Mouse (Mus musculus) midbrain, embryonic 14.5 days (tissue): Measurements from ENCODE around the gene Cd59b. TPM values are rescaled to one million over a fixed set of nuclear protein-coding genes. Genes with fewer than 3 reads are reported as not detected.
"Not testable (repeated sequence)": the region's sequence is repeated elsewhere in the genome, so short reads cannot be mapped to it uniquely, and the experiment has no call there.

Experiments used
- ATAC-seq: fragments of 200-750 bp; cut with Nextera tagmentation; 2 replicates; pipeline ENCODE4 v1.8.0; 2017; ENCODE audit warnings: moderate number of reproducible peaks, moderate library complexity; ENCODE audit not compliant: low FRiP score, low TSS enrichment
- DNase-seq: peaks from one replicate; pipeline ENCODE4 v3.0.0-alpha.2; 2015
- H3K27ac ChIP-seq: fragments of 300-500 bp; sonication (generic); replicated peaks from 2 replicates; pipeline ENCODE4 v1.5.1; 2014; ENCODE audit warnings: mild to moderate bottlenecking, low read depth, low read length, moderate library complexity
- H3K27me3 ChIP-seq: fragments of 300-500 bp; sonication (generic); 2 replicates; pipeline ENCODE4 v1.6.1; 2014; ENCODE audit warnings: low read length, control low read depth, mixed read lengths; ENCODE audit not compliant: control insufficient read depth, insufficient read depth
- H3K36me3 ChIP-seq: fragments of 300-500 bp; sonication (generic); 2 replicates; pipeline ENCODE4 v1.6.1; 2014; ENCODE audit warnings: low read length, control low read depth; ENCODE audit not compliant: control insufficient read depth, insufficient read depth
- H3K4me1 ChIP-seq: fragments of 300-500 bp; sonication (generic); 2 replicates; pipeline ENCODE4 v1.6.1; 2014; ENCODE audit warnings: mild to moderate bottlenecking, antibody characterized with exemption, low read length, control low read depth; ENCODE audit not compliant: control insufficient read depth, insufficient read depth
- H3K4me2 ChIP-seq: fragments of 300-500 bp; sonication (generic); 2 replicates; pipeline ENCODE4 v1.6.1; 2014; ENCODE audit warnings: mild to moderate bottlenecking, low read length, moderate library complexity
- H3K4me3 ChIP-seq: fragments of 300-500 bp; sonication (generic); replicated peaks from 2 replicates; pipeline ENCODE4 v1.5.1; 2014; ENCODE audit warnings: low read depth, low read length
- H3K9ac ChIP-seq: fragments of 300-500 bp; sonication (generic); replicated peaks from 2 replicates; pipeline ENCODE4 v1.6.1; 2014; ENCODE audit warnings: mild to moderate bottlenecking, low read length, moderate library complexity
- H3K9me3 ChIP-seq: fragments of 300-500 bp; sonication (generic); 2 replicates; pipeline ENCODE4 v1.6.1; 2016; ENCODE audit warnings: low read length, control low read depth, mixed read lengths; ENCODE audit not compliant: control insufficient read depth
- WGBS: fragments of 180-500 bp; shearing (Covaris S2); extraction: QIAGEN DNeasy Blood & Tissue Kit; methylation state at CpG from one replicate; pipeline ENCODE4 v1.1.7; 2014; 5-methylcytosine and 5-hydroxymethylcytosine counted together
- polyA plus RNA-seq: library from polyadenylated mRNA; unstranded; fragments of >200 nt; fragmentation: Nextera tagmentation; extraction: Ambion mirVana; gene quantifications from 2 replicates; pipeline ENCODE4 v1.2.1, GENCODE M21; 2014

Gene Cd59b
- polyA plus RNA-seq, 1 experiment from 2014 or later = 0.75 TPM

DNA sequence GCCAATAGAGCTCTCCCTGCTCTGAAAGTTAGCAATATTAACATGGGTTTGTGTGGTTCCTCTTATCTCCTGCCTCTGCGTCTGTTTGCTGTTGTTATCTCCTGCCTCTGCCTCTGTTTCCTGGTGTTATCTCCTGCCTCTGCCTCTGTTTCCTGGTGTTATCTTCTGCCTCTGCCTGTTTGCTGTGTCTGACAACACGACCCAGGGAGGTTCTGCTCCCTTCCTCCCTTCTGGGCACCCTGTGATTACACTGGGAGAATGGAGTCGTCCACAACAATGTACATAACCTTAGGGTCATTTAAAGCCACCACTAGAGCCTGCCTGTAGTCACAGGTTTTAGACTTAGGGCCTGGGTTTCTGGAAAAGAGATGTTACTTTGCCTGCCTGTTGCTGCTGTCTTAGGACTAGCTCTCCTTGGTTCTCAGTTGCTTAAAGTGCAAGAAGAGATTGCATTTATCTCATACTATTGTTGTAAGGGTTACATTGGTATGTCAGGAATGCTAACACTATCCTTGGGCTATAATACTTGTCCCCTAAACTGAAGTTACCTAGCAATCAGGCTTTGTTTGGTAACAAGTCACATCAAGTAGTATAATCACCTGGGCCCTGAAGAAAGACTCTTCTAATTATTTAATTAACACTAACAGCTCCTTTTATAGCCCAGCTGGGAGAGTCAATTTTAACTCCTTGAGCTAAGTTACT lies 29.0 kb downstream of the Cd59b start:
- Histone ChIP-seq H3K4me3 (no peak overlapping the region), H3K27me3 (no peaks in the 10 kb centered on the region), H3K27ac (no peak overlapping the region), H3K9ac (no peak overlapping the region), H3K36me3 (no peaks in the 10 kb centered on the region), H3K4me1 (no peaks in the 10 kb centered on the region), H3K4me2 (no peak overlapping the region), H3K9me3 (no peaks in the 10 kb centered on the region)
- no peak for DNase-seq
- WGBS = 44% methylated on average over 3 of the region's 3 CpGs
- no peak for ATAC-seq

DNA sequence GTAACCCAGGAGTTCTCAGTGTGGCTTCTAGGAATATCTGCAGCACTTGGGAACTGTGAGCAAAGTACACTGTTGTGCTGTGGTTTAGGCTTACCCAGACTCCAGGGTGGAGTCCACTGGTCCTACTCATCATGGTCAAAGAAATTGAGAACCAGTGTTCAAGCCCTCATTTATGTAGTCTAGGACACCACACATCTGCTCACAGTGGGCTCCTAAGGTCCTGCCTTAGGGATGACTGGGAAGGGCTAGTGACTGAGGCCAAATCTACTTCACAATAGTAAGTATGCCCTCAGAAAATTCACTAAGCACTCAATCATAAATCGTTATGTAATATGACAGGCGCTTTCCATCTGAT lies 29.6 kb downstream of the Cd59b start:
- no peak for DNase-seq
- H3K9ac ChIP-seq = no peak overlapping the region
- no peaks in the 10 kb centered on the region for H3K4me1 ChIP-seq
- H3K27ac ChIP-seq = no peak overlapping the region
- H3K36me3 ChIP-seq = no peaks in the 10 kb centered on the region
- WGBS = 96% methylated on average over 2 of the region's 2 CpGs
- H3K9me3 ChIP-seq = no peaks in the 10 kb centered on the region
- H3K4me2 ChIP-seq = no peak overlapping the region
- H3K27me3 ChIP-seq = no peaks in the 10 kb centered on the region
- ATAC-seq = no peak
- no peak overlapping the region for H3K4me3 ChIP-seq

DNA sequence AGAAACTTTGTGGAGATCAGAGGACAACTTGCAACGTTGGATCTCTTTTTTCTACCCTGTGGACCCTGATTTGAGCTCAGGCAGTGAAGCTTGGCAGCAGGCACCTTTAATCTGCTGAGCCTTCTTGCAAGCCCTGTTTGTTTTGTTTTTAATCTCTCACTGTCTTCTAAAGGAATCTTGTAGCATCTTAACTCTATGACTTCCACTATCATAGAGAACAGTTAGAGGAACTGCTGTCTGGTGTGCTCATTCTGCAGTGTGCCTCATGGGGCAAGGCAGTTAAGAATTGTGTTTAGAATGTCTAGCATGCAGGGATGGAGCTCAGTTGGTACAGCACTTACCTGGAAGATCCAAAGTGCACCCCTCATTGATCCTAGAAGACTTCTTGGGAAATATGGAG lies 30.3 kb downstream of the Cd59b start:
- WGBS = 15% methylated on average over 1 of the region's 1 CpGs

DNA sequence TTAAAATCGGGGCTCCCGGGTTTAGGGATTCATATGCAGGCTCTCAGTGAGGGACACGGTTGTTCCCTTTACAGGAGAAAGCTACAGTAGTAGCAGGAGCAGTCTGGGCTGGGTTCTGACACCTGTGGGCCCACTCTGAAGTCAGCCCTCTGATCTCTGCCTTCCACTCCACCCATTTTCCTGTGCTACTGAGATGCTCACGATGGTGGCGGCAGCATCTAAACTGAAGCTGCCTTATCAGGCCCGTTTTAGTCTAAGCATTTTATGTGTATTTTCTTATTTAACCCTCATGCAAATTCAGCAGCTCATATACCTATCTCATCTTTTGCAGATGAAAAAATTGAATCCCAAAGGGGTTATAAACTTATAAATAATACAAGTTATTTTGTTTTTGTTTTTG lies 35.2 kb downstream of the Cd59b start:
- Histone ChIP-seq H3K27ac (no peak overlapping the region), H3K36me3 (no peaks in the 10 kb centered on the region), H3K4me1 (no peaks in the 10 kb centered on the region), H3K9ac (no peak overlapping the region), H3K27me3 (no peaks in the 10 kb centered on the region), H3K4me3 (no peak overlapping the region), H3K4me2 (no peak overlapping the region), H3K9me3 (no peaks in the 10 kb centered on the region)
- ATAC-seq (no peak), DNase-seq (no peak)
- 91% methylated on average over 6 of the region's 6 CpGs for WGBS

More for the DNA sequence above, 30.3 kb downstream of the Cd59b start:
- Histone ChIP-seq H3K27ac (no peak overlapping the region), H3K9ac (no peak overlapping the region), H3K4me2 (no peak overlapping the region), H3K27me3 (no peaks in the 10 kb centered on the region), H3K4me3 (no peak overlapping the region), H3K36me3 (no peaks in the 10 kb centered on the region), H3K4me1 (no peaks in the 10 kb centered on the region), H3K9me3 (no peaks in the 10 kb centered on the region)
- no peak for ATAC-seq
- DNase-seq = no peak

DNA sequence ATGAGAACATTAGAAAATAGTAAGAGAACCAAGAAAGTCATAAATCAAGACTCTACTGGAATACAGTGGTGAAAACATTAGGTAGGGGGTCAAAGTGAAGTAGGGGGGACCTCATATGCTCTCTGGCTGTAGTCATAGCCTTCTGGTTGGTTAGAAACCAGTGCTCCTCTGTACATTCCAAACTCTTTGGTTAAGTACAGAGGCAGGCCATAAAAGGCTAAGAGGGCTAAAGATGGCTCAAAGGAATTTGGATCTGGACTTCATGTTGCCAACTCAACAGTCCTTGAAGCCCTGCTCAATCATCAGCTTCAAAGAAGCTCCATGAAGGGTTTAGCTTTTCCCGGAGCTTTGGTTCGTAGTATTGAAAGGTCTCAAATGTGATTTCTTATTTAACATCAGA lies 39.4 kb downstream of the Cd59b start:
- H3K4me2 ChIP-seq, H3K9me3 ChIP-seq, H3K4me1 ChIP-seq, H3K27me3 ChIP-seq, ATAC-seq, DNase-seq, H3K4me3 ChIP-seq, H3K36me3 ChIP-seq, H3K9ac ChIP-seq, H3K27ac ChIP-seq: not testable (repeated sequence)
- WGBS = 94% methylated on average over 2 of the region's 2 CpGs

DNA sequence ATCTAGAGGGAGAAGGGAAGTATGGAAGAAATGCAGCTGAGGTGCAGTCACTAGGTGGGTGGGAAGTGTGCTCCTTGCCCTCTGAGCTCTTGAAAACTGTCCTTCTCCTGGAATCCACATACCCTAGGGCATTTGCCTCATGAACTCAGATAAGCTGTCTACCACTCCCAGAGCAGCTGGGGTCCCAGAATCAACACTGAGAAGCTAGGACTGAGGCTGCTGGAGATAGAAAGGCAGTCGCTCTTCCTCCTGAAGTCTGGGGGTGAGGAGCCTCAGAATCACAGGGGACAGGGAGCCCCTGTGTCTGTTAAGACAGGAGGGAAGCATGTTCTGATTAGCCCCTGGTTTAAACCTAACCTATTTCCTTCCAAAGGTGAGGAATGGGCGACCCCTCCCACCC lies 39.9 kb downstream of the Cd59b start:
- WGBS = 79% methylated on average over 2 of the region's 2 CpGs
- Histone ChIP-seq H3K9ac (no peak overlapping the region), H3K27me3 (no peaks in the 10 kb centered on the region)

DNA sequence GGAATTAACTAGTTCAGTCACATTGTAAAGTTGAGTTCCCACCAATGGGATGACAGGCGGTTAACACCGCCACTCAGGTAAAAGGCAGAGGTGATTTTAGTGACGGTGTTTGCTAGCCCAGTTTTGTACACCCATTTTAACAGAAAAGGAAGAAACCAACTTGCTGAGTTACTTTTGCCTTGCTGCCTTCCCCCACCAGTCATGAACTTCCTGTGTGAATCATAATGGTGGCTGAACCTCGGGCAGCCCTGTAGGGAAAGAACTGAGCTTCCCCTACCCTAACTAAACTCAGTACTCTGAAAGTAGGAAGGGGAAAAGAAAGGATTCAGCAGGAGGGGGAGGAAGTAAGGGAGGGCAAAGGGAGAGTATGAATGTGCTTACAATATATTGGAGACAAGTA lies 40.4 kb downstream of the Cd59b start:
- Histone ChIP-seq H3K36me3 (no peaks in the 10 kb centered on the region), H3K4me1 (no peaks in the 10 kb centered on the region), H3K9ac (no peak overlapping the region), H3K9me3 (no peaks in the 10 kb centered on the region), H3K27ac (no peak overlapping the region), H3K4me3 (no peak overlapping the region), H3K4me2 (no peak overlapping the region), H3K27me3 (no peaks in the 10 kb centered on the region)
- ATAC-seq (no peak), DNase-seq (no peak)
- WGBS = 92% methylated on average over 4 of the region's 4 CpGs

More for the DNA sequence above, 39.9 kb downstream of the Cd59b start:
- no peak overlapping the region for H3K4me2 ChIP-seq
- H3K4me3 ChIP-seq = no peak overlapping the region
- H3K27ac ChIP-seq = no peak overlapping the region
- ATAC-seq (no peak), DNase-seq (no peak)
- no peaks in the 10 kb centered on the region for H3K36me3 ChIP-seq
- H3K4me1 ChIP-seq = no peaks in the 10 kb centered on the region
- no peaks in the 10 kb centered on the region for H3K9me3 ChIP-seq

DNA sequence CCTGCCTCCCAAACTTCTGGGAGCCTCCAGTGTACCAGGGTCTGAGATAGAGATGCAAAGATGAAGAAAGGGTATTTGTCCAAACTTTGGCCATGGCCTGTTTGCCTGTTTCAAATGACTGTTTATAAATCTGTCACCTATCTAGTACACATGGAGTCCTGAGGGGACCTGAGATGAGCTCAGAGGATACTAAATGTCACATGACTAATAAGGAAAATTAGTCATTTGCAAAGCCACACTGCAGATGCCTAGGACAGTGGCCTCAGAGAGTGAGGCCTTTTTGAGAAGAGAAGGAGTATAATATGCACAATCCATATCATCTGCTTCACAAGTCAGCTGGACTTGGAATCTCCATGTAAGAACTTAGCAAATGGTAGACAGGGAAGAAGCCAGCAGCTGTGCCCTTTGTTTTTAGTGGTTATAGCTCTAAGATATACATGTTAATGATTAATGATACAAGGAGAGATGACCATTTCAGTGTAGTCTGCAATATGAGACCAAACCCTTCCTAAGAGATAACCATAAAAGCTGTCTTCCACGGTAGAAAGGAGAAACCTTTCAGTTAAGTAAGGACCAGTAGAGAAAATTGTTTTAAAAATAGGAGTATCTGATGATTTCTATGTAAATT lies 41.6 kb downstream of the Cd59b start:
- not testable (repeated sequence) for H3K27ac ChIP-seq, H3K9me3 ChIP-seq, H3K9ac ChIP-seq, H3K4me1 ChIP-seq, H3K36me3 ChIP-seq, H3K4me2 ChIP-seq, H3K27me3 ChIP-seq, DNase-seq, H3K4me3 ChIP-seq, ATAC-seq
- no CpG with 5 or more reads among the region's 1 CpGs for WGBS

DNA sequence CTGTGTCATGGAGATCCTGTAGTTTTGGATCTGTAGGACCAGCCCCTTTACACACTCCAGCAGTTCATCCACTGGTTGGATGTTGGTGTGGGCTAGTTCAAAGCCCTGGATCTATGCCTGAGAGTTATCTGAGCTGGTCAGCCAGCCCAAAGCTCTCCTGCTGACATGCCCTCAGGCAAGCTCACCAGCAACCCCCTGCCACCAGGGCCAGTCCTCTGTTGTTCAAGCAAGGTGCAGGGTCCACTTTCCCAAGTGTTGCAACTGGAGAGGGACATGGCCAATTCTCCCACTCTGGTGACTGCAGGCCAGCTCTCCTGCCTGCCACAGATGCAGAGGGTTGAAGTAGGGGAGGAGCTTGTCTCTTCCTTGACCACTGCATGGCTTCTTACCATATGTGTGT lies 43.9 kb downstream of the Cd59b start:
- not testable (repeated sequence) for ATAC-seq, H3K9ac ChIP-seq, H3K4me2 ChIP-seq, H3K27ac ChIP-seq, H3K9me3 ChIP-seq, H3K4me3 ChIP-seq, H3K4me1 ChIP-seq, H3K36me3 ChIP-seq, H3K27me3 ChIP-seq, DNase-seq
